Comparison of ENCODE assay signal across 8 mouse cellular contexts in genomic region chrX:13282089-13282850, GRCm38 (mm10). TPM values are rescaled to one million over a fixed set of nuclear protein-coding genes. Genes with fewer than 3 reads are reported as not detected.
A peak's percentile ranks its signal among the peaks of the same experiment; 100 is the strongest.
DNase-seq lines count a peak whose midpoint lies in the region; ATAC-seq and TF ChIP-seq lines count a peak whose summit lies in the region.

No protein-coding gene starts in this region.

- H3K9me3 ChIP-seq in heart, embryonic 15.5 days (replicated peaks) = no peaks in the 10 kb centered on the region
- no peaks in the 10 kb centered on the region for H3K9me3 ChIP-seq in ES-E14 (ENCODE audit: control insufficient read depth, insufficient read depth, low read depth, low read length)
- no peaks in the 10 kb centered on the region for H3K9me3 ChIP-seq in forebrain, embryonic 14.5 days (replicated peaks; ENCODE audit: control insufficient read depth, low read length)
- H3K9me3 ChIP-seq in liver, embryonic 16.5 days (replicated peaks; ENCODE audit: control insufficient read depth, low read length) = no peaks in the 10 kb centered on the region

- ATAC-seq in heart, embryonic 15.5 days (replicated peaks; ENCODE audit: insufficient number of reproducible peaks, insufficient read depth, low FRiP score, low read depth) = no peak
- no peak for ATAC-seq in forebrain, embryonic 14.5 days
- ATAC-seq in liver, embryonic 16.5 days (ENCODE audit: low read depth) = no peak

- H3K36me3 ChIP-seq in heart, embryonic 15.5 days = peaks cover 17% of the 10 kb centered on the region
- peaks cover 8% of the 10 kb centered on the region for H3K36me3 ChIP-seq in ES-E14 (ENCODE audit: control insufficient read depth, insufficient read depth, low read length, poor library complexity, severe bottlenecking)
- H3K36me3 ChIP-seq in forebrain, embryonic 14.5 days (ENCODE audit: control insufficient read depth, insufficient read depth, low read length) = peaks cover 31% of the 10 kb centered on the region
- H3K36me3 ChIP-seq in liver, embryonic 16.5 days (ENCODE audit: control insufficient read depth, insufficient read depth) = peaks cover 10% of the 10 kb centered on the region

- H3K4me1 ChIP-seq in heart, embryonic 15.5 days (replicated peaks) = peaks cover 11% of the 10 kb centered on the region
- H3K4me1 ChIP-seq in ES-E14 (ENCODE audit: control insufficient read depth in 2 of 2, insufficient read depth in 2 of 2, low read length in 2 of 2, poor library complexity in 1 of 2) = no peaks in the 10 kb centered on the region; a peak in 1 of 4 replicates
- H3K4me1 ChIP-seq in forebrain, embryonic 14.5 days (ENCODE audit: control insufficient read depth, insufficient read depth, low read length) = peaks cover 6% of the 10 kb centered on the region
- H3K4me1 ChIP-seq in liver, embryonic 16.5 days (ENCODE audit: control insufficient read depth, low read depth, low read length) = peaks cover 6% of the 10 kb centered on the region

- peak overlapping the region; percentile 96 for H3K4me3 ChIP-seq in heart, embryonic 15.5 days
- peak overlapping the region; percentile 87 to 100 for H3K4me3 ChIP-seq in ES-E14 (ENCODE audit: insufficient read depth in 1 of 2, low read depth in 1 of 2, low read length in 2 of 2, poor library complexity in 1 of 2, severe bottlenecking in 1 of 2)
- H3K4me3 ChIP-seq in forebrain, embryonic 14.5 days (ENCODE audit: low read depth, low read length) = peak overlapping the region; percentile 86
- peak overlapping the region; percentile 90 for H3K4me3 ChIP-seq in liver, embryonic 16.5 days (ENCODE audit: low read depth, low read length)

- peak overlapping the region; percentile 80 for H3K4me2 ChIP-seq in heart, embryonic 15.5 days
- H3K4me2 ChIP-seq in forebrain, embryonic 14.5 days (ENCODE audit: low read length) = peak overlapping the region; percentile 74
- peak overlapping the region; percentile 83 for H3K4me2 ChIP-seq in liver, embryonic 16.5 days (ENCODE audit: low read depth, low read length)

- in situ Hi-C loops in ES-E14 (cut with MboI; ENCODE audit: low sequenced_read_pairs in 2 of 2, unreplicated experiment in 2 of 2) = loop anchor here in 1 of 2 experiments (25.0 kb wide), 1 partner anchor 145 kb away; no protein-coding TSS in a partner anchor

- 8% methylated on average over 16 of the region's 16 CpGs for WGBS in heart, embryonic 15.5 days
- WGBS in forebrain, embryonic 14.5 days = 13% methylated on average over 16 of the region's 16 CpGs
- 9% methylated on average over 16 of the region's 16 CpGs for WGBS in liver, embryonic 16.5 days (ENCODE audit: insufficient replicate concordance)

- intact Hi-C loops in heart, postnatal 10 days (cut with DNase I) = loop anchor here (5.0 kb wide), 1 partner anchor 230 kb away; no protein-coding TSS in a partner anchor

- H3K9ac ChIP-seq in heart, embryonic 15.5 days = peak overlapping the region; percentile 98
- peak overlapping the region; percentile 100 for H3K9ac ChIP-seq in ES-E14 (ENCODE audit: insufficient read depth, low read depth, low read length, poor library complexity, severe bottlenecking)
- peak overlapping the region; percentile 99 for H3K9ac ChIP-seq in forebrain, embryonic 14.5 days (ENCODE audit: low read length)
- H3K9ac ChIP-seq in liver, embryonic 16.5 days (ENCODE audit: low read depth, low read length) = peak overlapping the region; percentile 93

- DNase-seq in heart, postnatal 10 days = no peak
- DNase-seq in ES-E14 (ENCODE audit: low read depth, low spot score) = no peak
- no peak for DNase-seq in forebrain, embryonic 14.5 days (ENCODE audit: low spot score)
- no peak for DNase-seq in natural killer cell, adult 2 months (ENCODE audit: low spot score in 2 of 2)
- no peak for DNase-seq in frontal cortex, postnatal 36 days (ENCODE audit: low spot score in 2 of 2)
- DNase-seq in Muller cell, postnatal 12 days (ENCODE audit: inconsistent ontology term) = no peak

- no peaks in the 10 kb centered on the region for H3K27me3 ChIP-seq in heart, embryonic 15.5 days
- H3K27me3 ChIP-seq in forebrain, embryonic 14.5 days (replicated peaks; ENCODE audit: control insufficient read depth, insufficient read depth, low read length) = no peaks in the 10 kb centered on the region
- no peaks in the 10 kb centered on the region for H3K27me3 ChIP-seq in liver, embryonic 16.5 days (ENCODE audit: control insufficient read depth, insufficient read depth, low read depth, low read length)

- H3K27ac ChIP-seq in heart, embryonic 15.5 days = peak overlapping the region; percentile 99
- peak overlapping the region; percentile 100 for H3K27ac ChIP-seq in ES-E14 (ENCODE audit: insufficient read depth, low read depth, low read length, poor library complexity, severe bottlenecking)
- H3K27ac ChIP-seq in forebrain, embryonic 14.5 days (ENCODE audit: low read depth, low read length) = peak overlapping the region; percentile 98
- H3K27ac ChIP-seq in liver, embryonic 16.5 days (ENCODE audit: low read length) = peak overlapping the region; percentile 95

TF ChIP-seq in ES-E14, 5 proteins besides CTCF, POLR2A, EP300 and RAD21:
- TF ChIP-seq MAFK (IDR thresholded peaks at IDR 0.05; ENCODE audit: insufficient read depth, low read depth, low read length) (no peak), HCFC1 (IDR thresholded peaks at IDR 0.05; ENCODE audit: borderline replicate concordance, insufficient read depth, low read length) (no peak), ZC3H11A (IDR thresholded peaks at IDR 0.05; ENCODE audit: borderline replicate concordance, low read depth, low read length) (no peak), ZNF384 (IDR thresholded peaks at IDR 0.05; ENCODE audit: low read depth, low read length) (no peak)

RNA-seq across cellular contexts. Expression of gene Ddx3x, which starts 1.5 kb away (rescaled TPM):
- polyA plus RNA-seq in heart, embryonic 15.5 days (2015; fragmentation: Nextera tagmentation; extraction: Ambion mirVana) = 68.6 and 79.6 TPM in 2 replicates
- total RNA-seq in heart, postnatal 10 days (2021) = 100 to 1,000 TPM; 187 to 221 TPM
- total RNA-seq in ES-E14 (2012; rRNA removed) = 191 and 253 TPM in 2 replicates
- polyA plus RNA-seq in forebrain, embryonic 14.5 days (2014; fragmentation: Nextera tagmentation; extraction: Ambion mirVana) = 132 TPM in 2 replicates
- polyA plus RNA-seq in liver, embryonic 16.5 days (2015; fragmentation: Nextera tagmentation; extraction: Ambion mirVana) = 43.9 and 44.5 TPM in 2 replicates
